Mouse (Mus musculus) limb, embryonic 11.5 days (tissue): ENCODE results near the gene Ascc2. TPM values are rescaled to one million over a fixed set of nuclear protein-coding genes. Genes with fewer than 3 reads are reported as not detected.
"Not testable (repeated sequence)": the region's sequence is repeated elsewhere in the genome, so short reads cannot be mapped to it uniquely, and the experiment has no call there.

Experiments
- ATAC-seq: fragments of 200-750 bp; cut with Nextera tagmentation; 2 replicates; pipeline ENCODE4 v1.8.0; 2017; ENCODE audit warnings: low read depth; ENCODE audit not compliant: insufficient number of reproducible peaks, low FRiP score, low TSS enrichment
- DNase-seq: peaks from one replicate; pipeline ENCODE4 v3.0.0-alpha.2; 2015; ENCODE audit warnings: low spot score
- H3K27ac ChIP-seq: fragments of 300-500 bp; sonication (generic); replicated peaks from 2 replicates; pipeline ENCODE4 v1.5.1; 2014; ENCODE audit warnings: low read depth, mild to moderate bottlenecking, low read length
- H3K27me3 ChIP-seq: fragments of 300-500 bp; sonication (generic); 2 replicates; pipeline ENCODE4 v1.6.1; 2014; ENCODE audit warnings: mild to moderate bottlenecking, low read length, mixed read lengths; ENCODE audit not compliant: control insufficient read depth, insufficient read depth
- H3K36me3 ChIP-seq: fragments of 300-500 bp; sonication (generic); 2 replicates; pipeline ENCODE4 v1.6.1; 2014; ENCODE audit warnings: mild to moderate bottlenecking, low read length, moderate library complexity, mixed read lengths; ENCODE audit not compliant: control insufficient read depth, insufficient read depth
- H3K4me1 ChIP-seq: fragments of 300-500 bp; sonication (generic); 2 replicates; pipeline ENCODE4 v1.6.1; 2014; ENCODE audit warnings: low read length, mixed read lengths; ENCODE audit not compliant: control insufficient read depth, insufficient read depth
- H3K4me2 ChIP-seq: fragments of 300-500 bp; sonication (generic); 2 replicates; pipeline ENCODE4 v1.6.1; 2014; ENCODE audit warnings: low read depth, mild to moderate bottlenecking, moderate library complexity; ENCODE audit not compliant: severe bottlenecking
- H3K4me3 ChIP-seq: fragments of 300-500 bp; sonication (generic); 2 replicates; pipeline ENCODE4 v1.5.1; 2014; ENCODE audit warnings: low read depth, low read length
- H3K9ac ChIP-seq: fragments of 300-500 bp; sonication (generic); 2 replicates; pipeline ENCODE4 v1.6.1; 2014; ENCODE audit warnings: mild to moderate bottlenecking, low read length
- H3K9me3 ChIP-seq: fragments of 300-500 bp; sonication (generic); 2 replicates; pipeline ENCODE4 v1.6.1; 2016; ENCODE audit warnings: low read length; ENCODE audit not compliant: control insufficient read depth
- WGBS: fragments of 180-500 bp; shearing (Covaris S2); extraction: QIAGEN DNeasy Blood & Tissue Kit; methylation state at CpG from one replicate; pipeline ENCODE4 v1.1.7; 2014; 5-methylcytosine and 5-hydroxymethylcytosine counted together
- polyA plus RNA-seq: library from polyadenylated mRNA; unstranded; fragments of >200 nt; fragmentation: Nextera tagmentation; extraction: Ambion mirVana; gene quantifications from 2 replicates; pipeline ENCODE4 v1.2.1, GENCODE M21; 2014

Gene Ascc2
- polyA plus RNA-seq, 1 experiment from 2014 or later = 39.5 TPM

DNA sequence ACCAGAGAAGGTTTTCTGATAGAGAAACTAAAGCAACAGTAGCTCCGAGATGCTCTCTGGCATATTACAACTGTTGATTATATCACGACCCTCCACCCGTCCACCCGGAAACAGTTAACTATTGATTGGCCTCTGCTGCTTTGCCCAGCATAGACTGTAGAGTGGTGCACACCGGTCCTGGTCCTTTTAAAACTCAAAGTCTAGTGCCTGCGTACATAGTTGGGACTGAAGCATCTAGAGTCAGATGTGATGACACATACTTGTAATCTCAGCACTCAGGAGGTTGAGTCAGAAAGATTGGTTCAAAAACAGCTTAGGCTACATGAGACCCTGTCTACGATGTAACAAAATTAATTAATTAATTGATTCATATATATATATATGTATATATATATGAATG is 714 bp downstream of the Ascc2 start:
- peaks cover under 1% of the 10 kb centered on the region; the same call in 1 of the 2 replicates for H3K36me3 ChIP-seq
- peak overlapping the region; percentile 74 for H3K4me2 ChIP-seq
- H3K4me3 ChIP-seq = peak overlapping the region; percentile 74
- H3K4me1 ChIP-seq = no peaks in the 10 kb centered on the region; the same call in 1 of the 2 replicates
- peak overlapping the region; percentile 63 for H3K9ac ChIP-seq
- DNase-seq (no peak), ATAC-seq (0 out of 2 replicates have a peak, but pooled peaks have one; percentile 16)
- no peaks in the 10 kb centered on the region for H3K9me3 ChIP-seq
- WGBS = 28% methylated on average over 7 of the region's 7 CpGs
- no peaks in the 10 kb centered on the region for H3K27me3 ChIP-seq
- H3K27ac ChIP-seq = no peak overlapping the region

GRCm38 (mm10) chr11:4641185-4641584 is 3.6 kb downstream of the Ascc2 start:
- Histone ChIP-seq H3K27me3 (no peaks in the 10 kb centered on the region), H3K9ac (no peak overlapping the region), H3K4me1 (no peaks in the 10 kb centered on the region; the same call in 1 of the 2 replicates), H3K9me3 (no peaks in the 10 kb centered on the region), H3K27ac (no peak overlapping the region), H3K4me2 (no peak overlapping the region), H3K4me3 (no peak overlapping the region), H3K36me3 (peaks cover 4% of the 10 kb centered on the region; the same call in 1 of the 2 replicates)
- no peak for DNase-seq
- ATAC-seq = no peak

DNA sequence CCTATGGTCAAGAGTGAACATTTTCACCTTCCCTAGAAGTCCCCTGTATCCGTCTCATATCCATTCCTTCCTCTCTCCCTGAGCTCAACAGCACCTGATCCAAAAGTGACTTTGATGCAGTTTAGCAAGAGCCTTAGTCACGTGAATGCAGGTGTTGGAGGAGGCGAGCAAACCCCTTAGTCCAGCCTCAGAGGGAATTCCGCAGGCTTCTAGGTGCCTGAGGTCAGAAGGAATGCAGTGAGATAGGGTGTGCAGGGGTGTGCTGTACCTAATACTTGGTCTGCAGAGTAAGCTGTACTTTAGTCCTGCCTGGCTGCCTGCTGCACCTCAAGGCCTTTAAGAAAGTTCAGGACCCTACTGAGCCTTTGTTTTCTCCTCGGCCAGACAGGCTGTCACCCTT is 6.2 kb downstream of the Ascc2 start:
- Histone ChIP-seq H3K4me3 (no peak overlapping the region), H3K27me3 (no peaks in the 10 kb centered on the region), H3K9ac (no peak overlapping the region), H3K9me3 (no peaks in the 10 kb centered on the region), H3K4me1 (no peaks in the 10 kb centered on the region), H3K4me2 (no peak overlapping the region), H3K36me3 (peaks cover 7% of the 10 kb centered on the region; the same call in 1 of the 2 replicates), H3K27ac (no peak overlapping the region)
- 69% methylated on average over 5 of the region's 5 CpGs for WGBS
- no peak for ATAC-seq
- no peak for DNase-seq

- peaks cover 15% of the 10 kb centered on the region; the same call in 1 of the 2 replicates for H3K36me3 ChIP-seq
- not testable (repeated sequence) for H3K27me3 ChIP-seq, H3K4me2 ChIP-seq, DNase-seq, H3K4me1 ChIP-seq, H3K4me3 ChIP-seq, H3K27ac ChIP-seq, ATAC-seq, H3K9me3 ChIP-seq, H3K9ac ChIP-seq
- WGBS = 92% methylated on average over 4 of the region's 6 CpGs
Measured at GRCm38 (mm10) chr11:4645180-4645579, 7.6 kb downstream of the Ascc2 start.

DNA sequence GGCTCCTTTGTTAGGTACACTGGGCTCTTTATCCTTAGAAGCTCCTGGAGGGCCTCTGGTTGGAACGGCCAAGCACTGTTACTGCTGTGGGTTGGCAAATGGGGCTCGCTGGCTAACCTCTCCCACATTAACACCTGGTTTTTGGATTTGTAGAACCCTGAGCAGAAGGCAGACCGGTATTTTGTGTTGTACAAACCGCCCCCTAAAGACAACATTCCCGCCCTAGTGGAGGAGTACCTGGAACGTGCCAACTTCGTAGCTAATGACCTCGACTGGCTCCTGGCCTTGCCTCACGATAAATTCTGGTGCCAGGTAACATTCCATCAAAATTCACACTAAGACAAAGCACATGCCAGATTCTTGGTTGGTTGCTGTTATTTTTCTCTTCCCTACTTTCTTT is 8.9 kb downstream of the Ascc2 start:
- H3K27me3 ChIP-seq = no peaks in the 10 kb centered on the region
- H3K4me2 ChIP-seq = no peak overlapping the region
- H3K27ac ChIP-seq = no peak overlapping the region
- DNase-seq (no peak), ATAC-seq (no peak)
- H3K9ac ChIP-seq = no peak overlapping the region
- peaks cover 17% of the 10 kb centered on the region; the same call in 1 of the 2 replicates for H3K36me3 ChIP-seq
- no peaks in the 10 kb centered on the region for H3K4me1 ChIP-seq
- H3K4me3 ChIP-seq = no peak overlapping the region
- H3K9me3 ChIP-seq = no peaks in the 10 kb centered on the region
- 89% methylated on average over 9 of the region's 9 CpGs for WGBS

GRCm38 (mm10) chr11:4659818-4660217 is 22.3 kb downstream of the Ascc2 start:
- no peak overlapping the region for H3K9ac ChIP-seq
- no peaks in the 10 kb centered on the region for H3K4me1 ChIP-seq
- H3K36me3 ChIP-seq = peaks cover 3% of the 10 kb centered on the region; the same call in 1 of the 2 replicates
- H3K4me2 ChIP-seq = no peak overlapping the region
- DNase-seq = no peak
- H3K9me3 ChIP-seq = no peaks in the 10 kb centered on the region
- no peaks in the 10 kb centered on the region for H3K27me3 ChIP-seq
- no peak for ATAC-seq
- no peak overlapping the region for H3K27ac ChIP-seq
- WGBS = 85% methylated on average over 1 of the region's 1 CpGs
- H3K4me3 ChIP-seq = no peak overlapping the region

DNA sequence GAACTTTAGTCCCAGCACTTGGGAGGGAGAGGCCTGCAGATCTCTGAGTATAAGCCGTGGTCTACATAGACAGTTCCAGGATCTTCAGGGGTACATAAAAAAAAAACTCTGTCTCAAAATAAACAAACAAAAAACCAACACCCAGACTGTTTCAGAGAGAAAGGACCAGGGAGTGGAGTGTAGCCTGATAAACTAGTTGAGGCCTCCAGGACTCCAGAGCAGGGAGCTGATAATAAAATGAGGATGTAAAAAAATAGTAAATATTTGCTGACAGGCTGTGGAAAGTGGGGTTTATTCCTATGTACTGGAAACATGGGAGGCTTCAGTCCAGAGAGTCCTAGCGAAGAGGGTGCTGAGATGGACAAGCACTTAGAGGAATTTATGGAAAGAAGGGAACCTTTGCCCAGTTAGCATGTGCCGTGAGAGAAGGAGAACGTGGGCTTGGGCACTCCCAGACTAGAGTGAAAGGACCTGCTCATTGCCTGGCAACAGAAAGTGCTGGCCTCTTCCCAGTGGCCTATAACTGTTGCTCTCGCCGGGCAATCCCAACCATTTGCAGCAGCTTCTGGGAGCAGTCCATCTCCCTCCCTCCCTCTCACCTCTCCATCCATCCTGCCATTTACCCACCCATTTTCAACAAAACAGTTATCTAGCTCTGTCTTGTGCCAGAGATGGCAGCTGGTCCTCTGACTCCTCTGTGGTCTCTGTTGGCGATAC is 22.9 kb downstream of the Ascc2 start:
- Histone ChIP-seq H3K36me3 (peaks cover 3% of the 10 kb centered on the region; the same call in 1 of the 2 replicates), H3K4me3 (no peak overlapping the region), H3K9ac (no peak overlapping the region), H3K4me2 (no peak overlapping the region), H3K27ac (no peak overlapping the region), H3K4me1 (no peaks in the 10 kb centered on the region), H3K27me3 (no peaks in the 10 kb centered on the region), H3K9me3 (no peaks in the 10 kb centered on the region)
- DNase-seq = no peak
- 85% methylated on average over 7 of the region's 7 CpGs for WGBS
- ATAC-seq = no peak

- H3K9me3 ChIP-seq = no peaks in the 10 kb centered on the region
- no peaks in the 10 kb centered on the region for H3K27me3 ChIP-seq
- no peak overlapping the region for H3K27ac ChIP-seq
- H3K36me3 ChIP-seq = peaks cover 3% of the 10 kb centered on the region; the same call in 1 of the 2 replicates
- 81% methylated on average over 4 of the region's 4 CpGs for WGBS
- H3K9ac ChIP-seq = no peak overlapping the region
- no peaks in the 10 kb centered on the region for H3K4me1 ChIP-seq
- no peak overlapping the region for H3K4me3 ChIP-seq
- DNase-seq (no peak), ATAC-seq (no peak)
- H3K4me2 ChIP-seq = no peak overlapping the region
Measured at GRCm38 (mm10) chr11:4661324-4661723, 23.8 kb downstream of the Ascc2 start.
